Mouse (Mus musculus): ENCODE measurements at regions not wholly inside any gene's neighbourhood (a gene's known extent, or its start where the extent isn't known, plus 50 kb on each side); places are given as distances from the start of the nearest gene placed in this dataset.

- no peak for TF ChIP-seq CTCF (IDR thresholded peaks at IDR 0.05; ENCODE audit: insufficient read depth, low read depth, low read length)
- no peak for TF ChIP-seq POLR2A (IDR thresholded peaks at IDR 0.05; ENCODE audit: insufficient read depth, low read depth, low read length)
These were observed 250.0 kb downstream of the Gadd45g start for GRCm38 (mm10) chr13:52096506-52096905.

Data from olfactory bulb, adult 2 months (tissue).